Mouse (Mus musculus) forelimb bud, embryonic 11.5 days (tissue): ENCODE measurements around the gene Timm23.

Experiments
- DNase-seq: peaks from one replicate; pipeline ENCODE4 v3.0.0-alpha.2; 2012; ENCODE audit warnings: low read depth, low spot score

The Timm23 gene

GRCm38 (mm10) chr14:32134293-32134692 is 67.4 kb downstream of the Timm23 start:
- DNase-seq = no peak

DNA sequence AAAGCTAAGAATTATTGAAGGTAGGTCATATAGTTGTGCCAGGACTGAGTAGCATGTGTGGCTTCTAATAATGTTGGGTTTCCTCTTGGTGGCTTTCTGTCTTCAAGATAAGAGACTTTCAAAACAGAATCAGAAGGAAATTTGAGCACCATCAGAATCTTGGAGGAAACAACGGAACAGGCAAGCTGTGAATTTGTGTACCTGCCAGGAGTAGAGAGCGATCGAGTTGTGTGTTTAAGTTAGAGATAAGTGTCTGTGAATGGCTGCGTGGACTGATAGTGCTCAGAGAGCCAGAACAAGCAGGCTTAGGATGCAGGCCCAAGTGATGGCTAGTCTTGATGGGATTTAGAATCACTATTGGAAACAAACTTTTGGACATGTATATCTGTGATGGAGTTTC is 69.9 kb downstream of the Timm23 start:
- DNase-seq = no peak
